Mouse (Mus musculus) midbrain, embryonic 14.5 days (tissue): Measurements from ENCODE around the gene Ascl4. TPM values are rescaled to one million over a fixed set of nuclear protein-coding genes. Genes with fewer than 3 reads are reported as not detected.

Source experiments
- ATAC-seq: fragments of 200-750 bp; cut with Nextera tagmentation; 2 replicates; pipeline ENCODE4 v1.8.0; 2017; ENCODE audit warnings: moderate number of reproducible peaks, moderate library complexity; ENCODE audit not compliant: low FRiP score, low TSS enrichment
- DNase-seq: peaks from one replicate; pipeline ENCODE4 v3.0.0-alpha.2; 2015
- H3K27ac ChIP-seq: fragments of 300-500 bp; sonication (generic); replicated peaks from 2 replicates; pipeline ENCODE4 v1.5.1; 2014; ENCODE audit warnings: mild to moderate bottlenecking, low read depth, low read length, moderate library complexity
- H3K27me3 ChIP-seq: fragments of 300-500 bp; sonication (generic); 2 replicates; pipeline ENCODE4 v1.6.1; 2014; ENCODE audit warnings: low read length, control low read depth, mixed read lengths; ENCODE audit not compliant: control insufficient read depth, insufficient read depth
- H3K36me3 ChIP-seq: fragments of 300-500 bp; sonication (generic); 2 replicates; pipeline ENCODE4 v1.6.1; 2014; ENCODE audit warnings: low read length, control low read depth; ENCODE audit not compliant: control insufficient read depth, insufficient read depth
- H3K4me1 ChIP-seq: fragments of 300-500 bp; sonication (generic); 2 replicates; pipeline ENCODE4 v1.6.1; 2014; ENCODE audit warnings: mild to moderate bottlenecking, antibody characterized with exemption, low read length, control low read depth; ENCODE audit not compliant: control insufficient read depth, insufficient read depth
- H3K4me2 ChIP-seq: fragments of 300-500 bp; sonication (generic); 2 replicates; pipeline ENCODE4 v1.6.1; 2014; ENCODE audit warnings: mild to moderate bottlenecking, low read length, moderate library complexity
- H3K4me3 ChIP-seq: fragments of 300-500 bp; sonication (generic); replicated peaks from 2 replicates; pipeline ENCODE4 v1.5.1; 2014; ENCODE audit warnings: low read depth, low read length
- H3K9ac ChIP-seq: fragments of 300-500 bp; sonication (generic); replicated peaks from 2 replicates; pipeline ENCODE4 v1.6.1; 2014; ENCODE audit warnings: mild to moderate bottlenecking, low read length, moderate library complexity
- H3K9me3 ChIP-seq: fragments of 300-500 bp; sonication (generic); 2 replicates; pipeline ENCODE4 v1.6.1; 2016; ENCODE audit warnings: low read length, control low read depth, mixed read lengths; ENCODE audit not compliant: control insufficient read depth
- WGBS: fragments of 180-500 bp; shearing (Covaris S2); extraction: QIAGEN DNeasy Blood & Tissue Kit; methylation state at CpG from one replicate; pipeline ENCODE4 v1.1.7; 2014; 5-methylcytosine and 5-hydroxymethylcytosine counted together
- polyA plus RNA-seq: library from polyadenylated mRNA; unstranded; fragments of >200 nt; fragmentation: Nextera tagmentation; extraction: Ambion mirVana; gene quantifications from 2 replicates; pipeline ENCODE4 v1.2.1, GENCODE M21; 2014

Ascl4 gene
- polyA plus RNA-seq, 1 experiment from 2014 or later: 1.8 TPM

GRCm38 (mm10) chr10:85992412-85992811 lies 64.9 kb downstream of the Ascl4 start:
- no peak overlapping the region for H3K27ac ChIP-seq
- ATAC-seq: no peak
- H3K4me3 ChIP-seq: no peak overlapping the region
- H3K4me2 ChIP-seq: no peak overlapping the region
- DNase-seq: no peak
- H3K9ac ChIP-seq: no peak overlapping the region
- no peaks in the 10 kb centered on the region for H3K4me1 ChIP-seq
- H3K36me3 ChIP-seq: no peaks in the 10 kb centered on the region
- no peaks in the 10 kb centered on the region for H3K9me3 ChIP-seq
- WGBS: 91% methylated on average over 4 of the region's 4 CpGs
- no peaks in the 10 kb centered on the region for H3K27me3 ChIP-seq

GRCm38 (mm10) chr10:85993836-85994235 lies 66.4 kb downstream of the Ascl4 start:
- ATAC-seq: no peak
- WGBS: 87% methylated on average over 9 of the region's 9 CpGs
- H3K4me1 ChIP-seq: no peaks in the 10 kb centered on the region
- no peaks in the 10 kb centered on the region for H3K36me3 ChIP-seq
- no peak overlapping the region for H3K4me2 ChIP-seq
- DNase-seq: no peak
- H3K27ac ChIP-seq: no peak overlapping the region
- H3K4me3 ChIP-seq: no peak overlapping the region
- no peaks in the 10 kb centered on the region for H3K9me3 ChIP-seq
- H3K27me3 ChIP-seq: no peaks in the 10 kb centered on the region
- no peak overlapping the region for H3K9ac ChIP-seq

GRCm38 (mm10) chr10:85994543-85995104 lies 67.1 kb downstream of the Ascl4 start:
- H3K4me2 ChIP-seq: no peak overlapping the region
- H3K9ac ChIP-seq: no peak overlapping the region
- 87% methylated on average over 5 of the region's 5 CpGs for WGBS
- H3K4me1 ChIP-seq: no peaks in the 10 kb centered on the region
- H3K9me3 ChIP-seq: no peaks in the 10 kb centered on the region
- no peak overlapping the region for H3K27ac ChIP-seq
- ATAC-seq (no peak), DNase-seq (no peak)
- no peaks in the 10 kb centered on the region for H3K27me3 ChIP-seq
- no peak overlapping the region for H3K4me3 ChIP-seq
- H3K36me3 ChIP-seq: no peaks in the 10 kb centered on the region

Other genes starting within 250 kb of the Ascl4 start
- 66.7 and 78.1 TPM in 2 replicates for gene Pwp1, start 98.2 kb upstream of the Ascl4 start, polyA plus RNA-seq
- 27.6 and 32.9 TPM in 2 replicates for gene Prdm4, start 10.5 kb upstream of the Ascl4 start, polyA plus RNA-seq
- gene Rtcb, start 30.1 kb downstream of the Ascl4 start, polyA plus RNA-seq: 169 and 178 TPM in 2 replicates
- gene Bpifc, start 84.2 kb downstream of the Ascl4 start, polyA plus RNA-seq: not detected in 2 replicates
- gene Fbxo7, start 94.3 kb downstream of the Ascl4 start, polyA plus RNA-seq: 18.9 and 19.6 TPM in 2 replicates